Mouse (Mus musculus) neural tube, embryonic 11.5 days (tissue): ENCODE measurements around the gene Lama4. TPM values are rescaled to one million over a fixed set of nuclear protein-coding genes. Genes with fewer than 3 reads are reported as not detected.

ENCODE experiments used
- ATAC-seq: fragments of 200-750 bp; cut with Nextera tagmentation; 2 replicates; pipeline ENCODE4 v1.8.0; 2017; ENCODE audit warnings: moderate number of reproducible peaks, mild to moderate bottlenecking, moderate TSS enrichment, moderate library complexity; ENCODE audit not compliant: insufficient read depth, low FRiP score, low TSS enrichment
- DNase-seq: peaks from one replicate; pipeline ENCODE4 v3.0.0-alpha.2; 2015; ENCODE audit warnings: low spot score
- H3K27ac ChIP-seq: fragments of 300-500 bp; sonication (generic); 2 replicates; pipeline ENCODE4 v1.5.1; 2014; ENCODE audit warnings: low read depth, mild to moderate bottlenecking, low read length
- H3K27me3 ChIP-seq: fragments of 300-500 bp; sonication (generic); 2 replicates; pipeline ENCODE4 v1.6.1; 2014; ENCODE audit warnings: mild to moderate bottlenecking, low read length, mixed read lengths; ENCODE audit not compliant: control insufficient read depth, insufficient read depth
- H3K36me3 ChIP-seq: fragments of 300-500 bp; sonication (generic); 2 replicates; pipeline ENCODE4 v1.6.1; 2014; ENCODE audit warnings: mild to moderate bottlenecking, low read length, moderate library complexity, mixed read lengths; ENCODE audit not compliant: control insufficient read depth, insufficient read depth
- H3K4me1 ChIP-seq: fragments of 300-500 bp; sonication (generic); 2 replicates; pipeline ENCODE4 v1.6.1; 2014; ENCODE audit warnings: low read length, mixed read lengths; ENCODE audit not compliant: control insufficient read depth, insufficient read depth
- H3K4me2 ChIP-seq: fragments of 300-500 bp; sonication (generic); 2 replicates; pipeline ENCODE4 v1.6.1; 2014; ENCODE audit warnings: low read depth, mild to moderate bottlenecking, moderate library complexity
- H3K4me3 ChIP-seq: fragments of 300-500 bp; sonication (generic); 2 replicates; pipeline ENCODE4 v1.5.1; 2014; ENCODE audit warnings: low read depth, low read length
- H3K9ac ChIP-seq: fragments of 300-500 bp; sonication (generic); 2 replicates; pipeline ENCODE4 v1.6.1; 2014; ENCODE audit warnings: mild to moderate bottlenecking, low read length
- H3K9me3 ChIP-seq: fragments of 300-500 bp; sonication (generic); 2 replicates; pipeline ENCODE4 v1.6.1; 2016; ENCODE audit warnings: low read length; ENCODE audit not compliant: control insufficient read depth
- WGBS: fragments of 180-500 bp; shearing (Covaris S2); extraction: QIAGEN DNeasy Blood & Tissue Kit; methylation state at CpG from one replicate; pipeline ENCODE4 v1.1.7; 2014; 5-methylcytosine and 5-hydroxymethylcytosine counted together
- polyA plus RNA-seq: library from polyadenylated mRNA; unstranded; fragments of >200 nt; fragmentation: Nextera tagmentation; extraction: Ambion mirVana; gene quantifications from 2 replicates; pipeline ENCODE4 v1.2.1, GENCODE M21; 2014

Lama4 gene
- polyA plus RNA-seq, 1 experiment from 2014 or later = 27.5 TPM

DNA sequence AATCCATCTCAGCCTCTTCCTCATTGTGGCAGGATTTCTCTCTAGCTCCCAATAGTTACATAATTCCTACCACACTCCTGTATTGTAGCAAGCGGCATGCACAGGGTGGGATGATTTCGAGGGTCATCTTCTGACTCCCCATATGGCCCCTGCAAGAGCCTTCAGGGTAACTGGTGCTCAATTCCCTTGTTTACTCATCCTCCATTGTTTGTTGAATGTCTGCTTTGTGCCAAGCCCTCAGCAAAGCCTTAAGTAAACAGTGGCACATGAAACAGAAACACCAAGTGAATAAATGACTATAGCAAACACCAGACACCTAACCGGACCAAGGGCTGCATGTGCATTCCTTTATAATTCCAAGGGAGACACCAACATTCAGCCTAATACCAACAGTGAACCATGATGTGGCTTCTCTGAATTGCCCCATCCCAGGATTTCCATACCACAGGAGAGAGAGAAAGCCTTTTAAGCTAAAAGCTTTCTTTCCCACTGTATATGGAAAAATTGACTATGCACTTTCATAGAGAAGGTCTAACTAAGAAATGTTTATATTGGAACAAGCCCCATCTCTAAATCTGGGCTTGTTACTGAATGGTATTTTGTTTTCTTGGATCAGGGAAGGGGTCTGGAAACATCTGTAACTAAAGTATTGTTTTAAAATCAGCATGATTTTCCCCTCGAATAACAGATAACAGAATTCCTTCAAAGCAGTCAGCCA lies 19.2 kb downstream of the Lama4 start:
- Histone ChIP-seq H3K27me3 (no peaks in the 10 kb centered on the region), H3K36me3 (no peaks in the 10 kb centered on the region), H3K9ac (no peak overlapping the region), H3K9me3 (no peaks in the 10 kb centered on the region), H3K4me3 (no peak overlapping the region), H3K4me1 (no peaks in the 10 kb centered on the region), H3K4me2 (no peak overlapping the region), H3K27ac (no peak overlapping the region)
- WGBS = 78% methylated on average over 4 of the region's 4 CpGs
- DNase-seq = no peak
- no peak for ATAC-seq

DNA sequence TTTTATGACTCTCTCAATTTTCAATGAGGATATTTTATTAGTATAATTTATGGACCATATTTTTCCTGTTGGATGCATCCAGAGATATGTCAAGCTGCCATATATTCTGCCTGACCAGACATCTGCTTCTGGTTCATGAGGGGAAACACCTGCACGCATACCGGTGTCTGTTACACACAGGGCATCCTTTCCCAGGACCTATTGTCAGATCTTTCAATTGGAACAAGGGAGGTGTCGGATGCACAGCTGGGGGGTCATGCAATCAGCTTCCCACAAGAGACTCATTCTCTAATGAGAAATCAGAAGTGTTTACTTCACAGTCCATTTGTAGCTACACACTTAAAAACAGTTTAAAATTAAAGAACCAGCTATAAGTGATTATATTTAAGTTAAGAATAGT lies 20.7 kb downstream of the Lama4 start:
- no peaks in the 10 kb centered on the region for H3K36me3 ChIP-seq
- 57% methylated on average over 3 of the region's 3 CpGs for WGBS
- no peak overlapping the region for H3K4me2 ChIP-seq
- no peaks in the 10 kb centered on the region for H3K27me3 ChIP-seq
- ATAC-seq = no peak
- no peak overlapping the region for H3K9ac ChIP-seq
- H3K4me3 ChIP-seq = no peak overlapping the region
- no peak overlapping the region for H3K27ac ChIP-seq
- no peak for DNase-seq
- no peaks in the 10 kb centered on the region for H3K9me3 ChIP-seq
- no peaks in the 10 kb centered on the region for H3K4me1 ChIP-seq

DNA sequence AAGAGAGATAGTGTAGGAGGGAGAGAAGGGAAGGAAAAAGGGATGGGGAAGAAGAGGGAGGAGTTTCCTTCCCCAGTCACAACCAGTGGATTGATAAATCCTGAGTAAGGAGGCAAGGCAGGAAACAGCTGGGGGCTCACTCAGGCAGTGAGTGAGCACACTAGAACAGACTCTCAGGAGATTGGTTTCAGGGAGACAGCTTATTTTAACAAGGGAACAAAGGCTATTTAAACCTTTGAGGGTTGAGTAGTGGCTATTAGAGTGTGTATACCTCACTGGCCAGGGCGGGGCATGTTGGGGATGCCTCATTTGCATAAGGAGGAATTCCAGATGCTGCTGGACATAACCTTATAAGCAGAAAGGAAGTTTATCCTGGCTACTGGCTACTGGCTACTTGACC lies 27.5 kb downstream of the Lama4 start:
- Histone ChIP-seq H3K4me2 (no peak overlapping the region), H3K9me3 (no peaks in the 10 kb centered on the region), H3K4me1 (no peaks in the 10 kb centered on the region), H3K27ac (no peak overlapping the region), H3K9ac (no peak overlapping the region), H3K36me3 (no peaks in the 10 kb centered on the region), H3K4me3 (no peak overlapping the region), H3K27me3 (no peaks in the 10 kb centered on the region)
- no peak for DNase-seq
- 90% methylated on average over 1 of the region's 1 CpGs for WGBS
- ATAC-seq = no peak

DNA sequence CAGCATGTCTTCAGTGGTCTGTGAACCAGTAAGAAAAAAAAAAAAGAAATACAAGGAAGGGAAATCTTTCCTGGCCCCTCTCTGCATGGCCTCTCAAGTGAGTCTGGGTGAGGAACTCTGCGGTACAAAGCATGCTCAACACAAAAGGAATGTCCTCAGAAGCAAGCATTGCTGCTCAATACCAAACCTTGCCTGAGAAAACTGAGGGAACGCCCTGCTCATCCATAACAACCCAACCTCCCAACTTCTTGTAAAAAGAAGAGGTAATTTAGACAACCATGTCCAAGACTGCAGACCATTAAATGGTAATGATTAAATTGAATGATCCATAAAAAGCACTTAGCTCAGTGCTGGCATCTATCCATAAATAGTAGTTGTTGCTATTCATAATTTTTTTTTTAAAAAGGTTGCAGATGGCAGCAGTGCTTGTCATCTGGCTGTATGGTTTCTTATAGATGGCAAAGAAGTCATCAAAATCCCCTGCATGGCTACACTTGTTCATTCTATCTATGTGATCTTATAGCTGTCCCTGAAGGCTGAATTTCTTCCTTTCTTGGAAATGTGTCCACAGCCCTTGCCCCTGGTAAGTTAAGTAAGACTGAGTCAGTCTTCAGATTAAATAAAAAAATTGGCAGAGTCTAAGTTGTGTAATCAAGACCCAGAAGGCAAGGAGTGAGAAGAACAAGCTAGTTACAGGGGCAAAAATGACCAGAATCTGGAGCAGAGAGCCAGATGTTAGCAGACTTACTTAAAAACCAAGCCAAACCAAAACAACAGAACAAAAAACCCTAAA lies 28.5 kb downstream of the Lama4 start:
- Histone ChIP-seq H3K27me3 (no peaks in the 10 kb centered on the region), H3K27ac (no peak overlapping the region), H3K4me3 (no peak overlapping the region), H3K9me3 (no peaks in the 10 kb centered on the region), H3K4me2 (no peak overlapping the region), H3K4me1 (no peaks in the 10 kb centered on the region), H3K36me3 (no peaks in the 10 kb centered on the region), H3K9ac (no peak overlapping the region)
- DNase-seq (no peak), ATAC-seq (no peak)
- 78% methylated on average over 2 of the region's 2 CpGs for WGBS

DNA sequence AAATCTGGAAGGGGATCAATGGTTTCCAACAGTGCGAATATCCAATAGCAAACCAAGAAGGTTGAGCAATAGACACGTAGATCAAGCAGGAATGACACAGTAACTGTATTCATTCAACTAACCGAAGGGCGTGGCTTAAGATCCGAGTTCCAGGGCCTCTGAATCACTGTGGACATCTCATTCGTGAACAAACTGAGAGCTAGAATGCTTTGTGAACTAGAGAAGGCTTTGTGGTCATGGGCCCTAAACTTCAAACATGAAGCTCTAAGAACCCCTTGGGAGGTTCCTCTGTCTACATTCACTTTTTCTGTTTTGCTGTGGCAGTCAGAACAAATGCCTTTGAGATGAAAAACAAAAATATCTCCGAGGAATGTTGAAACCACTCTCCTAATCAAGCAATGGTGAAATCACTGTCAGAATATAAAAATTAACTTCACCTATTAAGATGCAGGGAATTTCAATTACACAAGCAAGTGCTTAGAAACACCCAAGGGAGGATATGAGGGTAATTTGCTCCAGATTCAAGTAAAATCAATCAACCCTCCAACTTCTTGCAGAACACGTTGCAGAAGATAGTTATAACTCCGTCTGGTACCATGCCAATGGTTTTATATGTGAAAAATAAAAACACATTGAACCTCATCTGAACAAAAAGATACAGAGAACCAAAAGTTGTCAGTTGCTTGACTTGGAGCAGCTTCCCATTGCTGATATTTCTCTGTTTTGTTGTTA lies 29.6 kb downstream of the Lama4 start:
- 84% methylated on average over 9 of the region's 9 CpGs for WGBS

DNA sequence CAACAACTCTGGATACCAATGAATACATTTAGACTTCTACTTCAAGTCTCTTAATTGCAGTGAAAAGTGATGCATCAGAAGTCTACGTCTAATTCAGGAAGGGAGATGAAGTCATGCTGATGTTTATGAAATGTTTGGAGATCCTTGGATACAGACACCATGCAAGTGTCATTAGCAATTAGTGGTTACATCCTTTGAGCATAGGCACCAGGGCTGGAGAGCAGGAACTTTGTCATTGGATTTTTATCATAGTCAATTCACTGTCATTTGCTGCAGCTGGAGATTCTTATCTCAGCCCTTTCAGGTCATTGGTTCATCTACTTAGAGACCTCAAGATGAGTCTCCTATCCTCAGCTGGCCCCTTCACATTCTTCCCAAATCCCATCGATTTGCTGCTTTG lies 30.6 kb downstream of the Lama4 start:
- no peak overlapping the region for H3K9ac ChIP-seq
- H3K27me3 ChIP-seq = no peaks in the 10 kb centered on the region
- H3K4me1 ChIP-seq = no peaks in the 10 kb centered on the region
- no peak overlapping the region for H3K4me3 ChIP-seq
- no peaks in the 10 kb centered on the region for H3K36me3 ChIP-seq
- H3K27ac ChIP-seq = no peak overlapping the region
- H3K4me2 ChIP-seq = no peak overlapping the region
- DNase-seq (no peak), ATAC-seq (no peak)
- WGBS = 84% methylated on average over 2 of the region's 2 CpGs
- no peaks in the 10 kb centered on the region for H3K9me3 ChIP-seq

More for the DNA sequence above, 29.6 kb downstream of the Lama4 start:
- Histone ChIP-seq H3K9me3 (no peaks in the 10 kb centered on the region), H3K27ac (no peak overlapping the region), H3K9ac (no peak overlapping the region), H3K4me1 (no peaks in the 10 kb centered on the region), H3K4me3 (no peak overlapping the region), H3K4me2 (no peak overlapping the region), H3K36me3 (no peaks in the 10 kb centered on the region), H3K27me3 (no peaks in the 10 kb centered on the region)
- ATAC-seq = no peak
- DNase-seq = no peak

DNA sequence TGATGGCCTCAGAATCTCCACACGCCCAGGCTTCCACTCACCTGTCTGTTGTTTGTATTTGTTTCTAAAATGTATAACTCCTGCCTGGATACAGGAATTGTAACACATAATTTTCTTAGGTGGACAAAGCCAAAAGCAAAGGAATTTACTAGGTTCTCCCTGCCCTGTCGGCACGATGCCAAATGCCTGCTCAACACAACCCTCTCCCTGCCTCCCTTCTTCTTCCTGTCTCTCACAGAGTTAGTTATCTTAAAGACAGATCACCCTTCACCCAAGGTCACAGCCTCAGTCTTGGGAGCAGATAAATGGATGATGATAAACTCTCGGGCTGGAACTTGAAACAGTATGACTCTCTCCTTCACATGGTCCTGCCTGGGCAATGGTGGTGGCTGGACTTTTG lies 35.6 kb downstream of the Lama4 start:
- H3K4me1 ChIP-seq = no peaks in the 10 kb centered on the region

DNA sequence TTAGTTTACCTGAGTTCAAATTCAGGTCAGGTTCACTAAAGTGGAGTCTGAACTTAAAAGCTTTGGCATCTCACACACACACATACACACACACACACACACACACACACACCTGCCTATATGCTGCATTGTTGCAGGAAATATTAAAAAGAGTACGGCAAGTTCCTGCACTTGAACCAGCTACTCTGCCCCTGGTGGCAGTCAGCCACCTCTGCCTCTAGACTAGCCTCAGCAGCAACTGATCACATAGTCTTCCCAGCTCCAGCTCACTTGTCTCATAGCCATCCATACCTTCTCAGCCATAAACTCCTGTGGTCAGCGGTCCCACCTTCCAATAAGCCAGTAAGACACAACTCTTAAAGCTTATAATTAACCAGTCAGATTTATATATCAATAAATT lies 37.2 kb downstream of the Lama4 start:
- Histone ChIP-seq H3K9ac (no peak overlapping the region), H3K4me2 (no peak overlapping the region), H3K36me3 (no peaks in the 10 kb centered on the region), H3K27ac (no peak overlapping the region), H3K4me1 (no peaks in the 10 kb centered on the region), H3K4me3 (no peak overlapping the region), H3K27me3 (no peaks in the 10 kb centered on the region), H3K9me3 (no peaks in the 10 kb centered on the region)
- 85% methylated on average over 2 of the region's 2 CpGs for WGBS
- no peak for ATAC-seq
- no peak for DNase-seq

More for the DNA sequence above, 35.6 kb downstream of the Lama4 start:
- Histone ChIP-seq H3K4me2 (no peak overlapping the region), H3K4me3 (no peak overlapping the region), H3K36me3 (no peaks in the 10 kb centered on the region), H3K27me3 (no peaks in the 10 kb centered on the region), H3K27ac (no peak overlapping the region), H3K9me3 (no peaks in the 10 kb centered on the region), H3K9ac (no peak overlapping the region)
- ATAC-seq = no peak
- 88% methylated on average over 4 of the region's 4 CpGs for WGBS
- DNase-seq = no peak
